Comparison of ENCODE assay signal across 28 mouse cellular contexts in the genomic region with DNA sequence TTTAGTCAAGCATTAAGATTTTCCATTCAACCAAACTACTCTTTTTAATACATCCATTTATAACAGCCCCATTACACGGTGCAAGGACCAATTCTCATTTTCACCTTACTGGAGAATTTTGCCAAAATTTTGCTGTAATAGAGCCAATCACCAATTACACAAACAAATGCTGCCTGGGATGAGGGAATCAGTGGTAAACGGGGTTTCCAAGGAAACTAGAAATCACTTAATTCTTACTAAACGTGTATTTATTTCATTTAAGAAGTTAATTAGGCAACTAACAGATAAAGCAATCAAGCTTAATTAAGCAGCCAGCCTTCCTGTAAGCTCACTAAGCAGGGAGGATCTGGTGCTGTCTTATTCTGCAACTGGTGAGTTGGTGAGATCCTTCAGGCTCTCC. TPM values are rescaled to one million over a fixed set of nuclear protein-coding genes. Genes with fewer than 3 reads are reported as not detected.
DNase-seq lines count a peak whose midpoint lies in the region; ATAC-seq and TF ChIP-seq lines count a peak whose summit lies in the region.
"Had no signal": no experiment of that assay in that cellular context is flagged by ENCODE, and none has a peak within 500 bp of the region (broad histone marks: within the 10 kb centered on the region; RNA-seq: fewer than 3 reads in every experiment).

No protein-coding gene starts in this region.

- no peaks in the 10 kb centered on the region for H3K36me3 ChIP-seq in forebrain, embryonic 13.5 days (ENCODE audit: poor library complexity, severe bottlenecking)
- H3K36me3 ChIP-seq in forebrain, embryonic 15.5 days = no peaks in the 10 kb centered on the region
- no peaks in the 10 kb centered on the region for H3K36me3 ChIP-seq in forebrain, postnatal 0 days (ENCODE audit: insufficient read depth)
- H3K36me3 ChIP-seq in forebrain, embryonic 16.5 days (ENCODE audit: control insufficient read depth, insufficient read depth) = no peaks in the 10 kb centered on the region
- H3K36me3 ChIP-seq in midbrain, postnatal 0 days (ENCODE audit: insufficient read depth, low read length) = no peaks in the 10 kb centered on the region
- no peaks in the 10 kb centered on the region for H3K36me3 ChIP-seq in midbrain, embryonic 16.5 days (ENCODE audit: control insufficient read depth, insufficient read depth, low read length)
- no peaks in the 10 kb centered on the region for H3K36me3 ChIP-seq in liver, embryonic 12.5 days
- H3K36me3 ChIP-seq: embryonic facial prominence, embryonic 10.5 days; embryonic facial prominence, embryonic 12.5 days; G1E had no signal

- WGBS in forebrain, embryonic 13.5 days = 25% methylated on average over 3 of the region's 3 CpGs
- 26% methylated on average over 3 of the region's 3 CpGs for WGBS in forebrain, embryonic 15.5 days
- 19% methylated on average over 3 of the region's 3 CpGs for WGBS in forebrain, postnatal 0 days
- 26% methylated on average over 3 of the region's 3 CpGs for WGBS in forebrain, embryonic 16.5 days
- 57% methylated on average over 3 of the region's 3 CpGs for WGBS in midbrain, postnatal 0 days
- 52% methylated on average over 3 of the region's 3 CpGs for WGBS in midbrain, embryonic 16.5 days
- 41% methylated on average over 3 of the region's 3 CpGs for WGBS in liver, embryonic 12.5 days (ENCODE audit: insufficient replicate concordance)

- no peak overlapping the region for H3K4me3 ChIP-seq in forebrain, embryonic 13.5 days
- H3K4me3 ChIP-seq in forebrain, embryonic 15.5 days = no peak overlapping the region
- H3K4me3 ChIP-seq in forebrain, postnatal 0 days (ENCODE audit: low read depth, low read length) = no peak overlapping the region
- no peak overlapping the region for H3K4me3 ChIP-seq in forebrain, embryonic 16.5 days (replicated peaks; ENCODE audit: low read length)
- no peak overlapping the region for H3K4me3 ChIP-seq in midbrain, postnatal 0 days (ENCODE audit: low read depth, low read length)
- H3K4me3 ChIP-seq in midbrain, embryonic 16.5 days (ENCODE audit: low read depth, low read length) = no peak overlapping the region
- no peak overlapping the region for H3K4me3 ChIP-seq in liver, embryonic 12.5 days
- H3K4me3 ChIP-seq: embryonic facial prominence, embryonic 10.5 days; embryonic facial prominence, embryonic 12.5 days had no signal

- no peak for TF ChIP-seq CTCF in forebrain, postnatal 0 days (IDR thresholded peaks at IDR 0.05; ENCODE audit: low read depth)
- TF ChIP-seq CTCF in midbrain, postnatal 0 days (IDR thresholded peaks at IDR 0.05) = no peak

- no peaks in the 10 kb centered on the region for H3K4me1 ChIP-seq in forebrain, embryonic 13.5 days
- H3K4me1 ChIP-seq in forebrain, embryonic 15.5 days = no peaks in the 10 kb centered on the region
- H3K4me1 ChIP-seq in forebrain, postnatal 0 days (ENCODE audit: insufficient read depth) = no peaks in the 10 kb centered on the region
- no peaks in the 10 kb centered on the region for H3K4me1 ChIP-seq in forebrain, embryonic 16.5 days (replicated peaks; ENCODE audit: control insufficient read depth, insufficient read depth, low read length)
- no peaks in the 10 kb centered on the region for H3K4me1 ChIP-seq in midbrain, postnatal 0 days (ENCODE audit: insufficient read depth, low read length)
- H3K4me1 ChIP-seq in midbrain, embryonic 16.5 days (ENCODE audit: control insufficient read depth, insufficient read depth, low read length) = no peaks in the 10 kb centered on the region
- H3K4me1 ChIP-seq in liver, embryonic 12.5 days = no peaks in the 10 kb centered on the region
- H3K4me1 ChIP-seq: embryonic facial prominence, embryonic 10.5 days; embryonic facial prominence, embryonic 12.5 days had no signal

- no peaks in the 10 kb centered on the region for H3K9me3 ChIP-seq in forebrain, embryonic 13.5 days (replicated peaks)
- no peaks in the 10 kb centered on the region for H3K9me3 ChIP-seq in forebrain, embryonic 15.5 days
- H3K9me3 ChIP-seq in forebrain, postnatal 0 days (ENCODE audit: low read length) = no peaks in the 10 kb centered on the region
- H3K9me3 ChIP-seq in forebrain, embryonic 16.5 days (ENCODE audit: control insufficient read depth, low read length) = no peaks in the 10 kb centered on the region
- no peaks in the 10 kb centered on the region for H3K9me3 ChIP-seq in midbrain, postnatal 0 days (ENCODE audit: low read length)
- H3K9me3 ChIP-seq in midbrain, embryonic 16.5 days (replicated peaks; ENCODE audit: control insufficient read depth, low read length, poor library complexity, severe bottlenecking) = no peaks in the 10 kb centered on the region
- no peaks in the 10 kb centered on the region for H3K9me3 ChIP-seq in liver, embryonic 12.5 days (replicated peaks)
- H3K9me3 ChIP-seq: embryonic facial prominence, embryonic 10.5 days; embryonic facial prominence, embryonic 12.5 days; G1E had no signal

- DNase-seq in forebrain, postnatal 0 days = peak; percentile 0
- peak; percentile 2 for DNase-seq in midbrain, postnatal 0 days (ENCODE audit: low spot score)
- DNase-seq in telencephalon, adult 2 months (ENCODE audit: low read depth, low spot score) = peak; percentile 0
- DNase-seq: adrenal gland, adult 8-10 months; adrenal gland, postnatal 14 days; adrenal gland, postnatal 36 days; B cell, adult 2 months; cerebellum, adult 11-12 months; cerebellum, adult 2 months; cerebellum, adult 9-10 months; cerebellum, postnatal 10 days; cerebellum, postnatal 25 days had no signal

- peak; percentile 43; the same call in 1 of the 2 replicates for ATAC-seq in forebrain, embryonic 13.5 days
- ATAC-seq in forebrain, embryonic 15.5 days (replicated peaks) = no peak
- ATAC-seq in forebrain, postnatal 0 days = no peak
- no peak for ATAC-seq in forebrain, embryonic 16.5 days
- no peak for ATAC-seq in midbrain, postnatal 0 days (ENCODE audit: low FRiP score)
- ATAC-seq in midbrain, embryonic 16.5 days = no peak
- ATAC-seq in liver, embryonic 12.5 days = no peak
- ATAC-seq: activated CD4-positive, CD25-positive, alpha-beta regulatory T cell, adult 4 months; CD4-positive, CD25-positive, alpha-beta regulatory T cell, adult 4 months; Patski had no signal

- H3K27me3 ChIP-seq in forebrain, embryonic 13.5 days = no peaks in the 10 kb centered on the region
- H3K27me3 ChIP-seq in forebrain, embryonic 15.5 days = no peaks in the 10 kb centered on the region
- H3K27me3 ChIP-seq in forebrain, postnatal 0 days (ENCODE audit: insufficient read depth, low read length) = no peaks in the 10 kb centered on the region
- H3K27me3 ChIP-seq in forebrain, embryonic 16.5 days (replicated peaks; ENCODE audit: control insufficient read depth, insufficient read depth, low read length) = no peaks in the 10 kb centered on the region
- H3K27me3 ChIP-seq in midbrain, postnatal 0 days (ENCODE audit: insufficient read depth, low read length) = no peaks in the 10 kb centered on the region
- no peaks in the 10 kb centered on the region for H3K27me3 ChIP-seq in midbrain, embryonic 16.5 days (ENCODE audit: control insufficient read depth, insufficient read depth, low read depth, low read length)
- H3K27me3 ChIP-seq in liver, embryonic 12.5 days (replicated peaks) = no peaks in the 10 kb centered on the region
- H3K27me3 ChIP-seq: embryonic facial prominence, embryonic 12.5 days; Patski had no signal

- no peak overlapping the region for H3K4me2 ChIP-seq in forebrain, embryonic 13.5 days
- no peak overlapping the region for H3K4me2 ChIP-seq in forebrain, embryonic 15.5 days (replicated peaks)
- H3K4me2 ChIP-seq in forebrain, postnatal 0 days (ENCODE audit: low read depth) = no peak overlapping the region
- H3K4me2 ChIP-seq in forebrain, embryonic 16.5 days (ENCODE audit: low read length) = no peak overlapping the region
- H3K4me2 ChIP-seq in midbrain, postnatal 0 days (ENCODE audit: low read depth, low read length, poor library complexity, severe bottlenecking) = no peak overlapping the region
- no peak overlapping the region for H3K4me2 ChIP-seq in midbrain, embryonic 16.5 days (ENCODE audit: low read length)
- H3K4me2 ChIP-seq in liver, embryonic 12.5 days = no peak overlapping the region
- H3K4me2 ChIP-seq: embryonic facial prominence, embryonic 12.5 days had no signal

- no peak overlapping the region for H3K9ac ChIP-seq in forebrain, embryonic 13.5 days
- H3K9ac ChIP-seq in forebrain, embryonic 15.5 days (replicated peaks) = no peak overlapping the region
- no peak overlapping the region for H3K9ac ChIP-seq in forebrain, postnatal 0 days
- H3K9ac ChIP-seq in forebrain, embryonic 16.5 days (replicated peaks; ENCODE audit: low read depth, low read length) = no peak overlapping the region
- H3K9ac ChIP-seq in midbrain, postnatal 0 days (replicated peaks; ENCODE audit: low read length, poor library complexity, severe bottlenecking) = no peak overlapping the region
- no peak overlapping the region for H3K9ac ChIP-seq in midbrain, embryonic 16.5 days (ENCODE audit: low read depth, low read length)
- H3K9ac ChIP-seq in liver, embryonic 12.5 days = no peak overlapping the region
- H3K9ac ChIP-seq: embryonic facial prominence, embryonic 12.5 days had no signal

- H3K27ac ChIP-seq in forebrain, embryonic 13.5 days = no peak overlapping the region
- no peak overlapping the region for H3K27ac ChIP-seq in forebrain, embryonic 15.5 days (replicated peaks)
- no peak overlapping the region for H3K27ac ChIP-seq in forebrain, postnatal 0 days (ENCODE audit: low read depth, low read length)
- no peak overlapping the region for H3K27ac ChIP-seq in forebrain, embryonic 16.5 days (ENCODE audit: low read length)
- H3K27ac ChIP-seq in midbrain, postnatal 0 days (ENCODE audit: low read depth, low read length) = no peak overlapping the region
- no peak overlapping the region for H3K27ac ChIP-seq in midbrain, embryonic 16.5 days (ENCODE audit: low read length)
- H3K27ac ChIP-seq in liver, embryonic 12.5 days = no peak overlapping the region
- H3K27ac ChIP-seq: embryonic facial prominence, embryonic 10.5 days; embryonic facial prominence, embryonic 12.5 days had no signal

RNA-seq across cellular contexts. Expression of a gene that starts 11.9 kb away (rescaled TPM):
- not detected in 2 replicates for polyA plus RNA-seq in forebrain, embryonic 13.5 days (2015; fragmentation: Nextera tagmentation; extraction: Ambion mirVana)
- polyA plus RNA-seq in forebrain, embryonic 15.5 days (2015; fragmentation: Nextera tagmentation; extraction: Ambion mirVana) = not detected in 2 replicates
- not detected in 2 replicates for total RNA-seq in forebrain, postnatal 0 days (2014; rRNA removed)
- polyA plus RNA-seq in forebrain, postnatal 0 days (2015; fragmentation: Nextera tagmentation; extraction: Ambion mirVana) = not detected in 2 replicates
- polyA plus RNA-seq in forebrain, embryonic 16.5 days (2015; fragmentation: Nextera tagmentation; extraction: Ambion mirVana) = not detected in 2 replicates
- not detected in 2 replicates for total RNA-seq in midbrain, postnatal 0 days (2014; rRNA removed)
- not detected in 2 replicates for polyA plus RNA-seq in midbrain, postnatal 0 days (2015; fragmentation: Nextera tagmentation; extraction: Ambion mirVana)
- polyA plus RNA-seq in midbrain, embryonic 16.5 days (2015; fragmentation: Nextera tagmentation; extraction: Ambion mirVana) = not detected in 2 replicates
- polyA plus RNA-seq in liver, embryonic 12.5 days (2016; fragmentation: Nextera tagmentation; extraction: Ambion mirVana) = not detected in 2 replicates
- total RNA-seq: adrenal gland, adult 18-20 months; adrenal gland, adult 8-10 months; adrenal gland, postnatal 14 days; adrenal gland, postnatal 36 days; CH12.LX had no signal
- polyA plus RNA-seq: activated CD4-positive, CD25-positive, alpha-beta regulatory T cell, adult 4 months; CD4-positive, CD25-positive, alpha-beta regulatory T cell, adult 4 months; cerebellum, adult 2 months; cortical plate, adult 2 months; embryonic facial prominence, embryonic 10.5 days; embryonic facial prominence, embryonic 12.5 days; embryonic facial prominence, embryonic 14.5 days; forebrain, embryonic 11.5 days; G1E; Patski had no signal
